Mouse (Mus musculus): Measurements from ENCODE around the gene Pus3. TPM values are rescaled to one million over a fixed set of nuclear protein-coding genes. Genes with fewer than 3 reads are reported as not detected.

Gene Pus3
- polyA plus RNA-seq, 1 experiment, result 12.7 TPM

- TF ChIP-seq POLR2A (IDR thresholded peaks at IDR 0.05; ENCODE audit: low read depth, low read length), result no peak
- TF ChIP-seq CTCF (IDR thresholded peaks at IDR 0.05; ENCODE audit: borderline replicate concordance, insufficient read depth, low read length), result no peak
- Histone ChIP-seq H3K27ac (ENCODE audit: insufficient read depth, low read length) (no peak overlapping the region), H3K4me3 (ENCODE audit: insufficient read depth, low read length) (no peak overlapping the region), H3K4me1 (ENCODE audit: control insufficient read depth, insufficient read depth, low read length) (no peaks in the 10 kb centered on the region; the same call in 1 of the 2 replicates)
These were observed 6.3 kb downstream of the Pus3 start for GRCm38 (mm10) chr9:35564536-35565240.

- Histone ChIP-seq H3K4me1 (ENCODE audit: control insufficient read depth, insufficient read depth, low read length) (no peaks in the 10 kb centered on the region; the same call in 1 of the 2 replicates), H3K27ac (ENCODE audit: insufficient read depth, low read length) (no peak overlapping the region), H3K4me3 (ENCODE audit: insufficient read depth, low read length) (no peak overlapping the region)
- TF ChIP-seq POLR2A (IDR thresholded peaks at IDR 0.05; ENCODE audit: low read depth, low read length), result no peak
- no peak for TF ChIP-seq CTCF (IDR thresholded peaks at IDR 0.05; ENCODE audit: borderline replicate concordance, insufficient read depth, low read length)
These were observed 9.6 kb downstream of the Pus3 start for GRCm38 (mm10) chr9:35567995-35568394.

- Histone ChIP-seq H3K4me1 (ENCODE audit: control insufficient read depth, insufficient read depth, low read length) (no peaks in the 10 kb centered on the region; the same call in 1 of the 2 replicates), H3K27ac (ENCODE audit: insufficient read depth, low read length) (peak within 1 kb of the TSS; percentile 78), H3K4me3 (ENCODE audit: insufficient read depth, low read length) (peak within 1 kb of the TSS; percentile 94)
- peak; percentile 95 for TF ChIP-seq POLR2A (IDR thresholded peaks at IDR 0.05; ENCODE audit: low read depth, low read length)
- TF ChIP-seq CTCF (IDR thresholded peaks at IDR 0.05; ENCODE audit: borderline replicate concordance, insufficient read depth, low read length), result no peak
These were observed 11.5 kb downstream of the Pus3 start, which contains the start of the genes Pate2 and Hyls1 for GRCm38 (mm10) chr9:35569571-35570534. Gene Pate2 (plus strand): TSS chr9:35570284. Gene Hyls1 (minus strand): TSS chr9:35570398.

- no peaks in the 10 kb centered on the region; the same call in 1 of the 2 replicates for H3K4me1 ChIP-seq (ENCODE audit: control insufficient read depth, insufficient read depth, low read length)
- no peak overlapping the region for H3K27ac ChIP-seq (ENCODE audit: insufficient read depth, low read length)
- no peak for TF ChIP-seq POLR2A (IDR thresholded peaks at IDR 0.05; ENCODE audit: low read depth, low read length)
- no peak for TF ChIP-seq CTCF (IDR thresholded peaks at IDR 0.05; ENCODE audit: borderline replicate concordance, insufficient read depth, low read length)
- peak overlapping the region; percentile 52 for H3K4me3 ChIP-seq (ENCODE audit: insufficient read depth, low read length)
These were observed 12.3 kb downstream of the Pus3 start for GRCm38 (mm10) chr9:35570663-35571062.

GRCm38 (mm10) chr9:35574416-35574815, 16.0 kb downstream of the Pus3 start:
- no peak overlapping the region for H3K4me3 ChIP-seq (ENCODE audit: insufficient read depth, low read length)

GRCm38 (mm10) chr9:35587674-35588073, 29.3 kb downstream of the Pus3 start:
- Histone ChIP-seq H3K4me3 (ENCODE audit: insufficient read depth, low read length) (no peak overlapping the region), H3K27ac (ENCODE audit: insufficient read depth, low read length) (no peak overlapping the region), H3K4me1 (ENCODE audit: control insufficient read depth, insufficient read depth, low read length) (no peaks in the 10 kb centered on the region)
- TF ChIP-seq CTCF (IDR thresholded peaks at IDR 0.05; ENCODE audit: borderline replicate concordance, insufficient read depth, low read length) (no peak), POLR2A (IDR thresholded peaks at IDR 0.05; ENCODE audit: low read depth, low read length) (no peak)

More at GRCm38 (mm10) chr9:35574416-35574815, 16.0 kb downstream of the Pus3 start:
- no peaks in the 10 kb centered on the region for H3K4me1 ChIP-seq (ENCODE audit: control insufficient read depth, insufficient read depth, low read length)
- no peak overlapping the region for H3K27ac ChIP-seq (ENCODE audit: insufficient read depth, low read length)
- no peak for TF ChIP-seq POLR2A (IDR thresholded peaks at IDR 0.05; ENCODE audit: low read depth, low read length)
- no peak for TF ChIP-seq CTCF (IDR thresholded peaks at IDR 0.05; ENCODE audit: borderline replicate concordance, insufficient read depth, low read length)

GRCm38 (mm10) chr9:35592903-35593302, 34.5 kb downstream of the Pus3 start:
- Histone ChIP-seq H3K27ac (ENCODE audit: insufficient read depth, low read length) (no peak overlapping the region), H3K4me1 (ENCODE audit: control insufficient read depth, insufficient read depth, low read length) (no peaks in the 10 kb centered on the region), H3K4me3 (ENCODE audit: insufficient read depth, low read length) (no peak overlapping the region)
- no peak for TF ChIP-seq CTCF (IDR thresholded peaks at IDR 0.05; ENCODE audit: borderline replicate concordance, insufficient read depth, low read length)
- TF ChIP-seq POLR2A (IDR thresholded peaks at IDR 0.05; ENCODE audit: low read depth, low read length), result no peak

- H3K4me1 ChIP-seq (ENCODE audit: control insufficient read depth, insufficient read depth, low read length), result no peaks in the 10 kb centered on the region; the same call in 1 of the 2 replicates
- H3K4me3 ChIP-seq (ENCODE audit: insufficient read depth, low read length), result no peak overlapping the region
- no peak overlapping the region for H3K27ac ChIP-seq (ENCODE audit: insufficient read depth, low read length)
- TF ChIP-seq POLR2A (IDR thresholded peaks at IDR 0.05; ENCODE audit: low read depth, low read length), result no peak
- TF ChIP-seq CTCF (IDR thresholded peaks at IDR 0.05; ENCODE audit: borderline replicate concordance, insufficient read depth, low read length), result no peak
These were observed 49.4 kb downstream of the Pus3 start for GRCm38 (mm10) chr9:35607647-35608405.

GRCm38 (mm10) chr9:35611841-35612240, 53.4 kb downstream of the Pus3 start, which contains the start of gene Pate4:
Gene Pate4 (minus strand): TSS chr9:35611941.
- H3K27ac ChIP-seq (ENCODE audit: insufficient read depth, low read length), result no peak within 1 kb of the TSS
- no peak for TF ChIP-seq CTCF (IDR thresholded peaks at IDR 0.05; ENCODE audit: borderline replicate concordance, insufficient read depth, low read length)
- TF ChIP-seq POLR2A (IDR thresholded peaks at IDR 0.05; ENCODE audit: low read depth, low read length), result no peak
- H3K4me1 ChIP-seq (ENCODE audit: control insufficient read depth, insufficient read depth, low read length), result no peaks in the 10 kb centered on the region; the same call in 1 of the 2 replicates
- no peak within 1 kb of the TSS for H3K4me3 ChIP-seq (ENCODE audit: insufficient read depth, low read length)
